Mouse (Mus musculus) cerebellum, adult 2 months (tissue): ENCODE measurements around the gene Cpa2. TPM values are rescaled to one million over a fixed set of nuclear protein-coding genes. Genes with fewer than 3 reads are reported as not detected.

ENCODE experiments used
- DNase-seq, 2 experiments: peaks; one replicate each; pipeline ENCODE4 v3.0.0; 2021
- H3K27ac ChIP-seq: fragments of 200-500 bp; 2 replicates; pipeline ENCODE4 v1.5.1; 2012; ENCODE audit warnings: low read length, control low read depth, inconsistent platforms; ENCODE audit not compliant: insufficient read depth
- H3K27me3 ChIP-seq: fragments of 200-500 bp; 2 replicates; pipeline ENCODE4 v1.6.1; 2012; ENCODE audit warnings: inconsistent platforms, mild to moderate bottlenecking, low read length, moderate library complexity; ENCODE audit not compliant: control insufficient read depth, insufficient read depth
- H3K4me1 ChIP-seq: fragments of 200-500 bp; 2 replicates; pipeline ENCODE4 v1.6.1; 2011; ENCODE audit warnings: low read length; ENCODE audit not compliant: control insufficient read depth, insufficient read depth
- H3K4me3 ChIP-seq: fragments of 200-500 bp; replicated peaks from 2 replicates; pipeline ENCODE3; 2011; ENCODE audit warnings: mild to moderate bottlenecking, low read depth, low read length, control low read depth; ENCODE audit not compliant: insufficient read depth
- CTCF ChIP-seq: fragments of 200-500 bp; IDR thresholded peaks from 2 replicates; pipeline ENCODE4 v1.5.1; 2011; ENCODE audit warnings: low read depth, mild to moderate bottlenecking, control low read depth, low read length, moderate library complexity, borderline replicate concordance; ENCODE audit not compliant: insufficient read depth
- POLR2A ChIP-seq: fragments of 200-500 bp; IDR thresholded peaks from 2 replicates; pipeline ENCODE4 v1.6.1; 2011; ENCODE audit warnings: low read length, control low read depth, borderline replicate concordance; ENCODE audit not compliant: insufficient read depth
- WGBS: fragments of 180-500 bp; shearing (Covaris S2); methylation state at CpG from one replicate; pipeline ENCODE4 v1.1.7; 2018; 5-methylcytosine and 5-hydroxymethylcytosine counted together
- polyA plus RNA-seq: library from polyadenylated mRNA; depleted of rRNA; stranded (reverse); fragments of >200 nt; gene quantifications from 2 replicates; pipeline ENCODE4 v1.2.3, GENCODE M21; 2012; rRNA removed

The Cpa2 gene
- polyA plus RNA-seq, 1 experiment, result 7.7 TPM

DNA sequence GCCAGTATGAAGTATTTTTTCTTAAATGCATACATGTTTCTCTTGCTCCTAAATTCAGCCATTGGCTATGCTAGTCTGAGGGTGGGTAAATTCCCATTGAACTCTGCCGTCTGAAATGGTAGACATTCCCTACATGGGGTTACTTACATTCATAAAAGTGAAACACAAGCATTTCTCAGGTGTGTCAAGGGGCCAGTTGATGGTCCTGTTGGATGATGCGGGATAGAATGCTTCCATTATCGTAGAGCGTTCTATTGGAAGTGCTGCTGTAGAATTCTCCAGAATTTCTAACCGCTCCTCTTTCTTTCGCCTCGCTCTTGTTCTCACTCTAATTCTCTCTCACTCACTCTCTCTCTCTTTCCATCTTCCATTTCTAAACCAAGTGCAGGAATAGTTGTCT is 69.3 kb downstream of the Cpa2 start, which contains the start of gene Cpa5:
Cpa5 (plus strand) TSS at position 301 of the 400 bp plus-strand sequence.
- H3K27ac ChIP-seq, result no peak within 1 kb of the TSS
- WGBS, result 96% methylated on average over 7 of the region's 7 CpGs
- H3K27me3 ChIP-seq, result no peaks in the 10 kb centered on the region
- no peaks in the 10 kb centered on the region for H3K4me1 ChIP-seq
- no peak within 1 kb of the TSS for H3K4me3 ChIP-seq
- TF ChIP-seq POLR2A (no peak), CTCF (no peak)
- no peak for DNase-seq

DNA sequence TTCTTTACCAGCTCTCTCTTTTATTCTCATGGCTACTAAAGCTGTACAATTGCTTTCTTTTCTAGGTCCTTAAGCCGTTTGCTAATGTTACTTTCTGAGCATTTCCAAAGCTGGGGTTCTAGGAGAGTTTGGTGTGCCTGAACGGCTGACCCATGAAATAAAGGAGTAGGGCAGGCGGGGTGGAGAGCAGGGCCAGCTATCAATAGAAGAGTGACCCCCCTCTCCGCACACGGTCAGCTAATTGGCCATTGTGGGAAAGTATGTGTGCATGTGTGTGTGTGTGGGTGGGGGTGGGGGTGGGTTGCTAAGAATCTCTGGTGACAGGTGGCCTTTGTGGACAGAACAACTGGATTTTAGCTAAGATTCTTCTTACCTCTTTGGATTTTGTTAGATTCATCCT is 69.8 kb downstream of the Cpa2 start:
- TF ChIP-seq CTCF (no peak), POLR2A (no peak)
- Histone ChIP-seq H3K4me1 (no peaks in the 10 kb centered on the region), H3K27me3 (no peaks in the 10 kb centered on the region), H3K27ac (no peak overlapping the region), H3K4me3 (no peak overlapping the region)
- no peak for DNase-seq
- whole genome bisulfite sequencing, result 60% methylated on average over 5 of the region's 5 CpGs

Other genes with a start within 250 kb of the Cpa2 start
- 78.4 and 78.9 TPM in 2 replicates for gene Ube2h, start 237.0 kb upstream of the Cpa2 start, polyA plus RNA-seq
- 26.6 and 30.2 TPM in 2 replicates for gene Zc3hc1, start 150.6 kb upstream of the Cpa2 start, polyA plus RNA-seq
- 84.2 and 90.8 TPM in 2 replicates for gene Klhdc10, start 139.7 kb upstream of the Cpa2 start, polyA plus RNA-seq
- 33.9 and 36.7 TPM in 2 replicates for gene Tmem209, start 31.8 kb upstream of the Cpa2 start, polyA plus RNA-seq
- 0.08 and 0.17 TPM in 2 replicates for gene Ssmem1, start 31.7 kb upstream of the Cpa2 start, polyA plus RNA-seq
- 0.14 and 0.16 TPM in 2 replicates for gene Cpa4, start 26.8 kb downstream of the Cpa2 start, polyA plus RNA-seq
- gene Cpa5, start 69.4 kb downstream of the Cpa2 start, polyA plus RNA-seq, result 0.05 TPM in 1 of 2 replicates, not detected in the other
- gene Cpa1, start 97.6 kb downstream of the Cpa2 start, polyA plus RNA-seq, result not detected in 2 replicates
- 4.0 and 4.1 TPM in 2 replicates for gene Cep41, start 152.2 kb downstream of the Cpa2 start, polyA plus RNA-seq
- 25.3 and 32.9 TPM in 2 replicates for gene Mest, start 182.0 kb downstream of the Cpa2 start, polyA plus RNA-seq